8 mouse cellular contexts compared by ENCODE assay signal in genomic region chr9:121479453-121479852, GRCm38 (mm10). TPM values are rescaled to one million over a fixed set of nuclear protein-coding genes. Genes with fewer than 3 reads are reported as not detected.
DNase-seq lines count a peak whose midpoint lies in the region; ATAC-seq lines count a peak whose summit lies in the region.

No protein-coding gene starts in this region.

- no peaks in the 10 kb centered on the region for H3K9me3 ChIP-seq in heart, embryonic 11.5 days (replicated peaks; ENCODE audit: control insufficient read depth, low read length)

- ATAC-seq in heart, embryonic 11.5 days (replicated peaks; ENCODE audit: insufficient number of reproducible peaks, low FRiP score, low TSS enrichment), result no peak

- no peak overlapping the region for H3K9ac ChIP-seq in heart, embryonic 11.5 days (ENCODE audit: low read depth, low read length)

- no peak overlapping the region for H3K4me3 ChIP-seq in heart, embryonic 11.5 days (ENCODE audit: low read depth, low read length)

- H3K4me2 ChIP-seq in heart, embryonic 11.5 days, result no peak overlapping the region

- H3K27ac ChIP-seq in heart, embryonic 11.5 days (ENCODE audit: low read depth, low read length), result no peak overlapping the region

- no peaks in the 10 kb centered on the region; the same call in 1 of the 2 replicates for H3K36me3 ChIP-seq in heart, embryonic 11.5 days (ENCODE audit: control insufficient read depth, insufficient read depth, low read length)

- intact Hi-C loops in heart, postnatal 10 days (cut with DNase I), result loop anchor here (1.0 to 5.0 kb wide), 3 partner anchors 126 to 232 kb away; no protein-coding TSS in a partner anchor

- no peaks in the 10 kb centered on the region for H3K4me1 ChIP-seq in heart, embryonic 11.5 days (ENCODE audit: control insufficient read depth, insufficient read depth, low read length)

- peak; percentile 54 to 71 for DNase-seq in heart, adult 18-20 months
- DNase-seq in adipocyte (ENCODE audit: low spot score), result peak; percentile 84
- DNase-seq in embryo, embryonic 11 days, result peak; percentile 80
- DNase-seq in heart, postnatal 10 days, result peak; percentile 75 to 82
- DNase-seq in layer of hippocampus, adult 8-10 months (ENCODE audit: low spot score in 2 of 2), result peak; percentile 63 to 80
- DNase-seq in lung, postnatal 36 days, result peak; percentile 79
- DNase-seq in right cerebral cortex, postnatal 25 days, result peak; percentile 63

- H3K27me3 ChIP-seq in heart, embryonic 11.5 days (ENCODE audit: control insufficient read depth, insufficient read depth, low read length), result no peaks in the 10 kb centered on the region

- WGBS in heart, embryonic 11.5 days (ENCODE audit: insufficient replicate concordance), result 27% methylated on average over 5 of the region's 5 CpGs

RNA-seq across cellular contexts. Expression of gene Cck, which starts 16.0 kb away (rescaled TPM):
- total RNA-seq in heart, adult 18-20 months (2021), result not detected
- polyA plus RNA-seq in heart, embryonic 11.5 days (2014; fragmentation: Nextera tagmentation; extraction: Ambion mirVana), result 3.4 TPM in 2 replicates
- total RNA-seq in heart, postnatal 10 days (2021), result under 1 TPM in 1 of 2 experiments, not detected in 1; 0.42 TPM
- total RNA-seq in layer of hippocampus, adult 8-10 months (2022), result 100 to 1,000 TPM; 514 to 576 (median 548) TPM

Comparison
In these comparisons a context has a peak if more than half of its experiments do, and no peak if none do; other contexts are left out.
1. RNA of gene Cck, which starts 16.0 kb away (total RNA-seq): 514 to 576 TPM in layer of hippocampus, adult 8-10 months; 0.42 TPM in heart, postnatal 10 days and not detected in heart, adult 18-20 months; every median in the first group is over 100 times any median in the second.
2. Peak in every context shown above with its lines, with median percentiles within 50 percentile points of each other: DNase-seq.